Mouse (Mus musculus) heart, postnatal 14 days (tissue): Measurements from ENCODE around the gene Tcp1. TPM values are rescaled to one million over a fixed set of nuclear protein-coding genes. Genes with fewer than 3 reads are reported as not detected.
"Not testable (repeated sequence)": the region's sequence is repeated elsewhere in the genome, so short reads cannot be mapped to it uniquely, and the experiment has no call there.

Experiments used
- DNase-seq, 2 experiments: peaks; one replicate each; pipeline ENCODE4 v3.0.0; 2021 to 2022
- intact Hi-C: fragments of 180-260 bp; cut with DNase I; formaldehyde crosslinking; loops from one replicate; pipeline ENCODE4 v1.15.1; 2025
- long read RNA-seq, 2 experiments: library from polyadenylated mRNA; stranded (forward); transcript quantifications; one replicate each; pipeline ENCODE4 v2.0.0; 2021
- total RNA-seq, 2 experiments: library from RNA; stranded (reverse); gene quantifications; 2 replicates each; pipeline ENCODE4 v1.2.3; 2021

Tcp1 gene
- total RNA-seq: 100 to 1,000 TPM; 171 to 198 TPM
- long read RNA-seq, experiment 1, transcript Tcp1-209 (12 exons, 2,446 nt): major isoform, 232 of 261 reads
- long read RNA-seq, experiment 1, transcript Tcp1-201 (11 exons, 1,902 nt): minor isoform, 6 of 261 reads
- long read RNA-seq, experiment 1, partial matches to known transcripts: 16 of 261 reads
- long read RNA-seq, experiment 1, other reads (novel, unspliced or antisense): 6 of 261 reads
- long read RNA-seq, experiment 2, transcript Tcp1-209 (12 exons, 2,446 nt): major isoform, 175 of 203 reads
- long read RNA-seq, experiment 2, transcript Tcp1-201 (11 exons, 1,902 nt): minor isoform, 6 of 203 reads
- long read RNA-seq, experiment 2, partial matches to known transcripts: 18 of 203 reads
- long read RNA-seq, experiment 2, other reads (novel, unspliced or antisense): 3 of 203 reads

GRCm38 (mm10) chr17:12915488-12915880 is at the start of gene Tcp1:
Gene Tcp1 (plus strand): TSS chr17:12915701.
- peak in 1 of 2 experiments; percentile 7 for DNase-seq

DNA sequence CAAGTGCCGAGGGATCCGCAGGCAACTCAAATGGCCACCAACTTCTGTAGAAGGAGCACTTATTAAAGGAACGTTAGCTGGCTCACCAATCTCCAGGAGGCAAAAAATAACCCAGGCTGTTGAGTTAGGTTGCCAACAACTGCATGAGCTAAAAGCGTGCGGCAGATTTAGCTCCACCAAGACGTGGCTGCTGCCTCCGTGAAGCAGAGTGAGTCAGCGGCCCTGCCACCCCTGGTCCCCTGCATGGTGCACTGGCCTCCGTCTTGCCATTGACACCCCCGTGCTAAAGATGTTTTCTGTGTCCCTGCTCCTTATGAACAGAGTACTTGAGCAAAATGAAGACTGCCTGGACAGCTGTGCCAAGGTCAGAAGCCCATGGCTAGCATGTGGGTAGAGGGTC is 48.6 kb upstream of the Tcp1 start:
- intact Hi-C loops: no loop called here
- peak; percentile 18 to 24 for DNase-seq

More at GRCm38 (mm10) chr17:12915488-12915880, at the start of gene Tcp1:
- intact Hi-C loops: no loop called here

GRCm38 (mm10) chr17:12868043-12868442 is 47.5 kb upstream of the Tcp1 start, which contains the start of gene Mas1:
Gene Mas1 (minus strand): TSS chr17:12868143.
- DNase-seq: no peak
- intact Hi-C loops: no loop called here

GRCm38 (mm10) chr17:12868640-12869039 is 46.9 kb upstream of the Tcp1 start:
- intact Hi-C loops: no loop called here

GRCm38 (mm10) chr17:12872275-12873028 is 43.0 kb upstream of the Tcp1 start:
- DNase-seq: no peak
- intact Hi-C loops: no loop called here

More at GRCm38 (mm10) chr17:12868640-12869039, 46.9 kb upstream of the Tcp1 start:
- no peak for DNase-seq

GRCm38 (mm10) chr17:12875734-12876133 is 39.8 kb upstream of the Tcp1 start, which contains the start of gene Mrgprh:
Gene Mrgprh (plus strand): TSS chr17:12876034.
- intact Hi-C loops: no loop called here
- DNase-seq: no peak

GRCm38 (mm10) chr17:12880178-12880577 is 35.3 kb upstream of the Tcp1 start:
- intact Hi-C loops: loop anchor here (1.0 kb wide), 1 partner anchor 116 kb away; no protein-coding TSS in a partner anchor
- DNase-seq: peak; percentile 76 to 89

- intact Hi-C loops: no loop called here
- DNase-seq: no peak
These were observed 34.3 kb upstream of the Tcp1 start for GRCm38 (mm10) chr17:12881216-12881615.

GRCm38 (mm10) chr17:12886620-12887019 is 28.9 kb upstream of the Tcp1 start:
- peak in 1 of 2 experiments; percentile 23 for DNase-seq
- intact Hi-C loops: no loop called here

DNA sequence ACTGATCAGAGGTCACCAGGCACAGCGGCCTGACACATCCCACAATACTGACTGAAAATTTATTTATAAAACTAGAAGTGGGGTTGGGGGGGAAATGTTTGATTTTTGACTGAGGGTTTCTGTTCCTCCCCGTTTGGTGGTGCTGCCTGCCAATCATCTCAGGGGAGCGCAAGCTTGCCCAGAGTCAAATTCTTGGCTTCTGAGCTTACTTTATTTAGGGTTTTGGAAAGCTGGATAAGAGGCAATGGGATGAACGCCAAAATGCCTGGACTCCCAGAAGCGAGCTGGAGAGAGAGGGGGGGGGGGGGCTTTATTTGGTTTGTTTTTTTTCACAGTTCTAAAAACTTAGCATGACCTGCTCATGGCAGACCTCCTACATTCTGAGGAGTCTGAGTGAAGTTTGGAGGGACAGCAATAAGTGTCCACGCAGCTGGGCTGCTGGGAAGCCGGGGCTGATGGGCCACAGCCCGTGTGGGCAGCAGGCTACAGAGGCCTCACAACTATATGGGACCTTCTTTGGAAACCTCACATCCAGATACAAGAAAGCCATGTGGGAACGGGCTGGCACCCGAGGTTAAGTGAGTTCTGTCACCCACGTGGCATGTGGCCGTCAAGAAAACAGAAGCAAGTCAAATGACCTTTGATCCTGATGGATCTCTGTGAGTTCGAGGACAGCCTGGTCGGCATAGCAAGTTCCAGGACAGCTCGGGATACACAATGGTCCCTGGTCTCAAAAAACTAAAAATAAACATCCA is 28.3 kb upstream of the Tcp1 start:
- intact Hi-C loops: no loop called here

DNA sequence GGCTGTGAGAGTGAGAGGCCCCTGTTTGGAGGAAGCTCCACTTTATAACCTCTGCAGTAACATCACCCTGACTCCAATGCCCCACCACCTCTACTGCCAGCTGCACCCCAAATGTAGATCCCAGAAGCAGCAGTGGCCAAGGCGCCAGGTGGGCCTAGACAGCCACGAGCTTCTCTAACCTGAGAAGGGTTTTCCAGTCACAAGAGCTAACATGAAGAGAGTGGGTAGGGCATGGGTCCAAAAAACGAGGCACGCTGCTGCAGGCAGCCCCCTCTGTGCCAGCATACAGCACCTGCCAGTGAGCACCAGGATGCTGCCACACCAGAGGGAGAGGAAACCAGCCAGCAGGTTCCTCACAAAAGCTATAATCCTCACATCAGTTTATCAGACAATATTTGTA is 24.4 kb upstream of the Tcp1 start:
- DNase-seq: no peak
- intact Hi-C loops: no loop called here

More for the DNA sequence above, 28.3 kb upstream of the Tcp1 start:
- DNase-seq: peak; percentile 25 to 68

DNA sequence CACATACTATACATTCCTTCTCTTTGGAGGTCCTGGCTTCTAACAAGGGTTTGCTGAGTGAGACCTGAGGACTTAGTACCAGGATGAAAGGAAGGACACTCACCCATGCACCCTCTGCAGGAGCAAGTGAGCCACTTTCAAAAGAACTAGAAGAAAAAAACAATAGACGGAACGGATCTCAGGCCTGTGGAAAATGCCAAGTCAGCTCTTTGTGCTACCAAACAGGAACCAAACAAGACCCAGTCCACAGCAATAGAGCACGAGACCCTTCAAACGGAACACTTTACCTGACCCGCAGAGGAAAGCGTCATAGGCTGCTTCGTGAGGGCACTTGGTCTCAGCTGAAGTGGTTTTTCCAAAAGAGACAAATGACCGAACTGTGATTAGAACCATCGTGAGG is 23.5 kb upstream of the Tcp1 start:
- intact Hi-C loops: no loop called here

GRCm38 (mm10) chr17:12897674-12898073 is 17.8 kb upstream of the Tcp1 start:
- no peak for DNase-seq
- intact Hi-C loops: no loop called here

More for the DNA sequence above, 23.5 kb upstream of the Tcp1 start:
- no peak for DNase-seq

DNA sequence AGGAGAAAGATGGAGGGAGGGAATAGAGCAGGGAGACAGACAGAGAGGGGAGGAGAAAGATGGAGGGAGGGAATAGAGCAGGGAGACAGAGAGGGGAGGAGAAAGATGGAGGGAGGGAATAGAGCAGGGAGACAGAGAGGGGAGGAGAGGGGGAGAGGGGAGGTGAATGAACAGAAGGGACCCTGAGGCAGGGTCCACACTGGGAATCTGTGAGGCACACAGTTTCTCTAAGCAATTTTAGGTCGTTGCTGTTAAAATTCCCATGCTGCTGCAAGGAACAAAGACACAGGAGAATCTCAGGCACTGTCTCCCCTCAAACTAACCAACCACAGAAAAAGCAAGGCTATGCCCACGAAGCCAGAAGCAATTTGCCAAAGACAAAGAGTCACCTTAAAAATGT is 16.9 kb upstream of the Tcp1 start:
- DNase-seq, intact Hi-C loops: not testable (repeated sequence)

- intact Hi-C loops: no loop called here
- no peak for DNase-seq
These were observed 13.2 kb upstream of the Tcp1 start for GRCm38 (mm10) chr17:12902291-12902690.

GRCm38 (mm10) chr17:12903372-12904333 is 11.8 kb upstream of the Tcp1 start:
- intact Hi-C loops: no loop called here
- no peak for DNase-seq

DNA sequence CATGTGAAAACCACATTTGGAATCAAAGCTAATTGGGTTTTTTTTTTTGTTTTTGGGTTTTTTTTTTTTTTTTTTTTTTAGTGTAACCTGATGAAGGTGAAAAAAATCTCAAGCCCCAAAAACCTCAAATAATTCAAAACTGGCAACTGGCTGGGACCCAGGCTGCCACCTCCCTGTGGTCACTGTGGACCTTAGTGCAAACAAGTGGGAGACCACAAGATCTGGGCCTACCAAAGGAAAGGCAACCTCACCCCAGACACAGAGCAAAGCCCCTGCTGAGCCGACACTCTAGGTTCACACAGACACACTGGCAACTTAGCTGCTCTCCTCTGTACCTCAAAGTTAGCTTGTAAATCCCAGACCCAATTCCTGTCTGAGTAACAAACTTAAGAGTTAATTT is 11.2 kb upstream of the Tcp1 start:
- intact Hi-C loops: no loop called here
- DNase-seq: no peak

GRCm38 (mm10) chr17:12905810-12906209 is 9.7 kb upstream of the Tcp1 start:
- DNase-seq: no peak
- intact Hi-C loops: no loop called here

GRCm38 (mm10) chr17:12906436-12906835 is 9.1 kb upstream of the Tcp1 start:
- intact Hi-C loops: no loop called here
- no peak for DNase-seq
